Mouse (Mus musculus): ENCODE data around the gene Tmed11.

DNA sequence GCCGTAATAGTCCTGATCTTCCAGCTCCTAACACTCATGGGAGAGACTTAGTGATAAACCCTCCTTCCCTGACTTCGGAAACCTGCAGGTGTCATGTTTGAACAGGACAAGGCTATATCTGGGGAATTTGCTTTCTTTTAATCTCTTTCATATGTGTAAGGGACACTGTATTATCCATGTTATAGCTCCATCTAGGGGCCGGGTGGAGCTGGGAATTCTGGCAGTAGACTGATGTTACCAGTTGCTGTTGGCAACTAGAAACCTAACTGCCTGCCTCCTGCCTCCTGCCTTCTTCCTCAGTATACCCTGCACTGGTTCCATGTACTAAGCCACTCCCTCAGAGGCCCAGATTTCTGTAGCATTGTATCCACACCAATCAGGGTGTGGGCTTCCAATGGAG, 36.8 kb downstream of the Tmed11 start:
- TF ChIP-seq GATA1 (IDR thresholded peaks at IDR 0.05; ENCODE audit: low read length) (no peak), TAL1 (IDR thresholded peaks at IDR 0.05; ENCODE audit: low read length) (no peak)
